Mouse (Mus musculus) heart, postnatal 0 days (tissue): ENCODE measurements around the gene Pxylp1.

Experiments
- CTCF ChIP-seq: IDR thresholded peaks from 2 replicates; pipeline ENCODE4 v1.5.1; 2016; ENCODE audit warnings: antibody characterized with exemption, control low read depth, low read depth
- EP300 ChIP-seq: IDR thresholded peaks from 2 replicates; pipeline ENCODE4 v1.6.1; 2016; ENCODE audit warnings: antibody characterized with exemption, low read depth

- no peak for TF ChIP-seq EP300
- no peak for TF ChIP-seq CTCF
Measured at GRCm38 (mm10) chr9:96914851-96915250, 22.4 kb upstream of the Pxylp1 start.
